Comparison of ENCODE assay signal across 11 mouse cellular contexts in the genomic region with DNA sequence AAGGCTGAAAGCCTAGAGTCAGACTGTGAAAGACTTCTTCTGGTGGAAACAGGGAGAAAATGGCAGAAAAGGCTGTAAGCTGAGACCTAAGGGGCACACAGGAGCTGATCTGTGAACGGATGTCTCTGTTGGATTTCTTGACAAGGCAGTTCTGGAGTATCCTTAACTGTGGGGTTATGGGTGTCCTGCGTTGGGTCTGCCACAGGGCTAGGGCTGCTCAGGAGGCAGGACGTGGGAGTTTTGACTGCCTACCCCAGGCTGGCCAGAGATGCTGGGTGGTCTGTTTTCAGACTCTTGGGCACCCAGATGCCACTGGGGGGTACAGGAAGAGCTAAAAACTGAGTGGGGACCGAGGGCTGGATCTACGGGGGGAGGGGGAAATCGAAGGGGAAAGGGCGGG. TPM values are rescaled to one million over a fixed set of nuclear protein-coding genes. Genes with fewer than 3 reads are reported as not detected.
A peak's percentile ranks its signal among the peaks of the same experiment; 100 is the strongest.
DNase-seq lines count a peak whose midpoint lies in the region; ATAC-seq lines count a peak whose summit lies in the region.
"Had no signal": no experiment of that assay in that cellular context is flagged by ENCODE, and none has a peak within 500 bp of the region (broad histone marks: within the 10 kb centered on the region; RNA-seq: fewer than 3 reads in every experiment).

No protein-coding gene starts in this region.

- DNase-seq in hindbrain, embryonic 10.5 days (ENCODE audit: low spot score), result no peak
- DNase-seq in hindbrain, embryonic 11.5 days (ENCODE audit: low spot score), result no peak
- DNase-seq in neural tube, embryonic 10.5 days (ENCODE audit: extremely low spot score, low spot score), result no peak
- DNase-seq in limb, embryonic 11.5 days (ENCODE audit: low spot score), result no peak
- no peak for DNase-seq in layer of hippocampus, adult 9-10 months (ENCODE audit: low spot score)
- no peak for DNase-seq in right cerebral cortex, adult 18-20 months
- DNase-seq: cerebellum, postnatal 36 days; layer of hippocampus, postnatal 36 days had no signal

- 0 out of 2 replicates have a peak overlapping the region, but pooled peaks have one; percentile 9 for H3K27ac ChIP-seq in hindbrain, embryonic 10.5 days
- H3K27ac ChIP-seq in hindbrain, embryonic 11.5 days (ENCODE audit: low read depth, low read length), result no peak overlapping the region
- H3K27ac ChIP-seq in neural tube, embryonic 13.5 days (replicated peaks), result peak overlapping the region; percentile 28; the same call in 1 of the 2 replicates
- no peak overlapping the region for H3K27ac ChIP-seq in limb, embryonic 11.5 days (replicated peaks; ENCODE audit: low read depth, low read length)

- H3K4me1 ChIP-seq in hindbrain, embryonic 10.5 days (replicated peaks), result peaks cover 16% of the 10 kb centered on the region
- H3K4me1 ChIP-seq in hindbrain, embryonic 11.5 days (replicated peaks; ENCODE audit: control insufficient read depth, insufficient read depth, low read length), result no peaks in the 10 kb centered on the region
- H3K4me1 ChIP-seq in neural tube, embryonic 13.5 days (replicated peaks), result peaks cover 16% of the 10 kb centered on the region
- no peaks in the 10 kb centered on the region for H3K4me1 ChIP-seq in limb, embryonic 11.5 days (ENCODE audit: control insufficient read depth, insufficient read depth, low read length)

- no peak overlapping the region for H3K4me2 ChIP-seq in hindbrain, embryonic 11.5 days (replicated peaks; ENCODE audit: low read depth, low read length)
- no peak overlapping the region for H3K4me2 ChIP-seq in neural tube, embryonic 13.5 days
- no peak overlapping the region for H3K4me2 ChIP-seq in limb, embryonic 11.5 days (ENCODE audit: low read depth, severe bottlenecking)
- H3K4me2 ChIP-seq: hindbrain, embryonic 12.5 days had no signal

- no peaks in the 10 kb centered on the region for H3K9me3 ChIP-seq in hindbrain, embryonic 10.5 days
- no peaks in the 10 kb centered on the region for H3K9me3 ChIP-seq in hindbrain, embryonic 11.5 days (ENCODE audit: control insufficient read depth, low read length)
- H3K9me3 ChIP-seq in neural tube, embryonic 13.5 days, result no peaks in the 10 kb centered on the region
- no peaks in the 10 kb centered on the region for H3K9me3 ChIP-seq in limb, embryonic 11.5 days (ENCODE audit: control insufficient read depth, low read length)
- H3K9me3 ChIP-seq: hindbrain, embryonic 12.5 days had no signal

- no peak overlapping the region for H3K9ac ChIP-seq in hindbrain, embryonic 11.5 days (ENCODE audit: low read depth, low read length)
- H3K9ac ChIP-seq in neural tube, embryonic 13.5 days, result no peak overlapping the region
- no peak overlapping the region for H3K9ac ChIP-seq in limb, embryonic 11.5 days (ENCODE audit: low read length)
- H3K9ac ChIP-seq: hindbrain, embryonic 12.5 days had no signal

- no peak for ATAC-seq in hindbrain, embryonic 11.5 days (ENCODE audit: low FRiP score)
- ATAC-seq in neural tube, embryonic 13.5 days (ENCODE audit: low read depth), result no peak
- 0 out of 2 replicates have a peak, but pooled peaks have one; percentile 26 for ATAC-seq in limb, embryonic 11.5 days (ENCODE audit: insufficient number of reproducible peaks, low FRiP score, low TSS enrichment, low read depth)

- 71% methylated on average over 7 of the region's 7 CpGs for WGBS in hindbrain, embryonic 10.5 days
- WGBS in hindbrain, embryonic 11.5 days, result 75% methylated on average over 7 of the region's 7 CpGs
- 73% methylated on average over 7 of the region's 7 CpGs for WGBS in neural tube, embryonic 13.5 days
- WGBS in limb, embryonic 11.5 days, result 65% methylated on average over 7 of the region's 7 CpGs

- H3K36me3 ChIP-seq in hindbrain, embryonic 10.5 days, result no peaks in the 10 kb centered on the region
- no peaks in the 10 kb centered on the region for H3K36me3 ChIP-seq in hindbrain, embryonic 11.5 days (ENCODE audit: control insufficient read depth, insufficient read depth, low read length)
- no peaks in the 10 kb centered on the region for H3K36me3 ChIP-seq in neural tube, embryonic 13.5 days
- no peaks in the 10 kb centered on the region for H3K36me3 ChIP-seq in limb, embryonic 11.5 days (ENCODE audit: control insufficient read depth, insufficient read depth, low read length)
- H3K36me3 ChIP-seq: hindbrain, embryonic 12.5 days had no signal

- no peaks in the 10 kb centered on the region for H3K27me3 ChIP-seq in hindbrain, embryonic 10.5 days (ENCODE audit: insufficient read depth, poor library complexity, severe bottlenecking)
- H3K27me3 ChIP-seq in hindbrain, embryonic 11.5 days (ENCODE audit: control insufficient read depth, insufficient read depth, low read length), result no peaks in the 10 kb centered on the region
- no peaks in the 10 kb centered on the region for H3K27me3 ChIP-seq in neural tube, embryonic 13.5 days
- H3K27me3 ChIP-seq in limb, embryonic 11.5 days (ENCODE audit: control insufficient read depth, insufficient read depth, low read length), result no peaks in the 10 kb centered on the region
- H3K27me3 ChIP-seq: CH12.LX; hindbrain, embryonic 12.5 days had no signal

- H3K4me3 ChIP-seq in hindbrain, embryonic 10.5 days, result no peak overlapping the region
- no peak overlapping the region for H3K4me3 ChIP-seq in hindbrain, embryonic 11.5 days (ENCODE audit: low read depth, low read length)
- H3K4me3 ChIP-seq in neural tube, embryonic 13.5 days, result no peak overlapping the region
- no peak overlapping the region for H3K4me3 ChIP-seq in limb, embryonic 11.5 days (ENCODE audit: low read depth, low read length)
- H3K4me3 ChIP-seq: hindbrain, embryonic 12.5 days had no signal

RNA-seq across cellular contexts. Expression of a gene that starts 13.4 kb away (rescaled TPM):
- polyA plus RNA-seq in hindbrain, embryonic 10.5 days (2016; fragmentation: Nextera tagmentation; extraction: Ambion mirVana), result 44.3 and 62.6 TPM in 2 replicates
- 92.3 and 113 TPM in 2 replicates for polyA plus RNA-seq in hindbrain, embryonic 11.5 days (2014; fragmentation: Nextera tagmentation; extraction: Ambion mirVana)
- polyA plus RNA-seq in neural tube, embryonic 13.5 days (2015; fragmentation: Nextera tagmentation; extraction: Ambion mirVana), result 64.6 and 73.2 TPM in 2 replicates
- polyA plus RNA-seq in limb, embryonic 11.5 days (2014; fragmentation: Nextera tagmentation; extraction: Ambion mirVana), result 70.6 and 75.0 TPM in 2 replicates

Comparison
In these comparisons a context has a peak if more than half of its experiments do, and no peak if none do; other contexts are left out.
1. H3K27ac ChIP-seq: peak in hindbrain, embryonic 10.5 days (single experiment) and neural tube, embryonic 13.5 days (single experiment); none in hindbrain, embryonic 11.5 days (single experiment) and limb, embryonic 11.5 days (single experiment).